Mouse (Mus musculus) lung, adult 18-20 months (tissue): Measurements from ENCODE around the gene Tubd1.

ENCODE experiments used
- DNase-seq, 2 experiments: peaks; one replicate each; pipeline ENCODE4 v3.0.0; 2022; ENCODE audit warnings: mixed read lengths in 2 of 2

Tubd1 gene

DNA sequence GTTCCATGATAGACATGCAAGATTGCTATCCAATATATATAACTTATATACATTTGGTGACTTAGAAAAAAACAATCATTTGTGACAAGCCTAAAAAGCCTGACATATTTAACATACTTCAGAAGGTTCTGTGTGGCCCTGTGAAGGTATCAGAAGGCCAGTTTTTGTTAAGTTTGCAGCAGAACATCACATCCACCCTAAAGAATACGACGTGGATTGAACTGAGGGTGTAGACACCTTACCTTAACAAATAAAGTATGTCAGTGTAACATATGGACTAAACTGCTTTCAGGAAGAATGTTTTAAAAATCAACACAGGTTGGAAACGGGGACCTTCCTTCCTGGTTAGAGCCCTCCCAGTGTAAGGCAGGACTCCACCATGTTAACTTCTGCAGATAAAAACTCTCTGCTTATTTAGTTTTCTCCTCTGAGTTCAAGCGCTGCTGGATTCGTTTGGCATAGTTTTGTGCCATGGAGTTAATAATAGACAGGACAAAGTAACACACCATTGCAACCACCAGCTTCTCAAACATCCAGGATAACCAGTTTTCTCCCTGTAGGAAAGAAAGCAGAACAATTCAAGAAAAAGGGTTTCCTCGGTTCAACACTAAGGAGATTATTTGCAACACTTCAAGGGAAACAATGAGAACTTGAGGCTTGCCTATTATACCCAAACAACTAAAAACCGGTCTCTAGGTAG, 40.3 kb downstream of the Tubd1 start:
- no peak for DNase-seq

DNA sequence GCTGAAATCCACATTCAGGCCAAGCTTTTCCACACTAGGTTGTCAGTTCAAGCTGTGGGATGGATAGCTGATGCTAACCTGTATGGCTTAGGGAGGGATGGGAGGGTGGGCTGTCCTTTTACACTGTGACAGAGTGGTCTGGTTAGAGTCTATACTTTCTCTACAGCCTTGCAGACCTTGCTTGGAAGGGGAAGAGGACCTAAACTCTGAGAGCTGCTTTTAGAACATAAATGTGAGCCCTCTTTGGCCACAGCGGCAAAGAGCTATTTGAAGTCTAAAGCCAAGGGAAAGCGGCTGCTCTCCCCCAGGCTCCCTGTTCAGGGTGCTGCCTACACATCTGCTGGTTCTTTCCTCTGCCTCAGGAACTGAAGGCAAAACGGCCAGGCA, 40.8 kb downstream of the Tubd1 start:
- no peak for DNase-seq

DNA sequence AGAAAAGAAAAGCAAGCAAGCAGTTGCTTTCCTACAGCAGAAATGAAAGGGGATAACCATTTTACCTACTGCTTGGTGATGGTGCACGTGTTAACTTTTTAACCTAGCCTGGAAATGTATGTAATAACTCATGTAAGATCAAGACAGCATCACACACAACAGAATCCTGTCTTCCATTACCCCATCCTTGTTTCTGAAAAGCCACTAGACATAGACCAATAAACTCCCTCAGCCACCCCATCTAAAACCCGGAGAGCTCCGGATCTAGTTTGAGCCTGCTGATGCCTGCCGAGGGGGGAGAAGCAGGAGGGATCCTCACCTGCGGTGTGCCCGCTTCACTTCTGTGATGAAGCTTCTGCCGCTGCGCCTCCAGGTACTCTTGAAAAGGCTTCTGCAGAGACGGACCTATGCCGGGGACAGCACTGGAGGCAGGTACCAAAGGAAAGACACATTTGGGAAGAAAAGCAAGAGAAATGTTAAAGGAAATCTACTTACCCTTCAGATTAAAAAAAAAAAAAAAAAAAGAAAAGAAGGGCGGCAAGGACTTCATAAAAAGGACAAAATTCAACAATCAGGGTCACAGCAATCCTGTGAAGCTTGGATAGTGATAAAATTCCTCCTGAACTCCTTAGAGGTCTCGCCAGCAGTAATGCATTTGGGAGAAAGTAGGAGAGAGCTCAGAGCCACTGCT, 41.5 kb downstream of the Tubd1 start:
- DNase-seq = no peak

DNA sequence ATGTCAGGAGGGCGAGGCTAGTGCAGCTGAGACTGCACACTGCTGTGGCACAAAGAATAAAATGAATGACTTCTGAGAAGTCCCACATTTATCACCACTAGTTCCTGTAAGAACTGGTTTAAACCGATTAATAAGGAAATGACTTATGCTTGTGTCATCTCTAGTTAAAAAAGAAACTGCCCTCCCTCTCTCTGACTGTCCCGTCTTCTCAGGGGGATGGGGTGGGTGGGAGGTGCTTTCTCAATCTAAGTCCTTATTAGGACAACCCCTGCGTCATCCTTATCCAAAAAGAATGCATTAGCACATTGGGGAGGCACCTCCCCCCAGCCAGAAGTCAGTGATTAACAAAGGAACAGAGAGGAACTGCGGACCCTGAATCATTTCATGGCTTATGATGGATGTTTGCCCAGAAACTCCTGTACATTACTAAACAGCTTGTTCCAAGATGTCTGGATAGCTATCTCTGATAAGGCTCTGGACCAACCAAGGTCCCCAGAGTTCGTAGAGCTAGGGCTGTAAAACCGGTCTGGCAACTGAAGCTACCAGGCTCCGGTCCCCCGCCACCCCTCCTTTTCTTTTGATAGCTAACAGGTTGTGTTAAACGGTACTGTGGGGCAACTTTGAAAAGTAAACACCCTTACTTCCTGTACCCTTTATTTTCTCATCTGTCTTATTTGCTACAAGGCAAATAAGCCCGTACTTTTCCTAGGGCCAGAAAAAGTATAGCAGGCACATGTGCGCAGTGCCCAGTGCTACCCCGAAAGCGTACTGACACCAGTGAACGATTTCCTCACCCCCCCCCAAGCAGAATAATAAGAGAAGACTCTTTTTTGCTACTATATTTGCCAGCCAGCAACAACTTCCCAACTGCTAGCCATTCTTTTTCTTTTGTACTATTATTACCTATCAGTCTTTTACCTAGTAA, 42.3 kb downstream of the Tubd1 start:
- peak; percentile 88 to 94 for DNase-seq

DNA sequence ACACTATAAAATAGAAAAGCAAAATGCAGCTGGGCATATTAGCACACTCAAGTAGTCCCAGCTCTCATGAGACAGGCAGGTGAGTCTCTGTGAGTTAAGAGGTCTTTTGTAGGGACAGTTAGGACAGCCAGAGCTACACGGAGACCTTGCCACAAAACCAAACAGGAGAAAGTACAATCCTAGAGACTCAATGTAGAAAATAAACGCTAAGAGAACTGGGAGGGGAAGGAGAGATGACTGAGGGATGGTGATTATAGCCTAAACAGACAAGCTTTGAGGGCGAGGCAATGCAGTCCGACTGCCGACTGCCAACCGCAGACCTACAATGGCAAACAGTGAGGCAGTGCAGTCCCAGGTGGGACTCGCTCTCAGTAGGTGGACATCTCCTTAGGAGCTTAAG, 43.0 kb downstream of the Tubd1 start:
- no peak for DNase-seq

DNA sequence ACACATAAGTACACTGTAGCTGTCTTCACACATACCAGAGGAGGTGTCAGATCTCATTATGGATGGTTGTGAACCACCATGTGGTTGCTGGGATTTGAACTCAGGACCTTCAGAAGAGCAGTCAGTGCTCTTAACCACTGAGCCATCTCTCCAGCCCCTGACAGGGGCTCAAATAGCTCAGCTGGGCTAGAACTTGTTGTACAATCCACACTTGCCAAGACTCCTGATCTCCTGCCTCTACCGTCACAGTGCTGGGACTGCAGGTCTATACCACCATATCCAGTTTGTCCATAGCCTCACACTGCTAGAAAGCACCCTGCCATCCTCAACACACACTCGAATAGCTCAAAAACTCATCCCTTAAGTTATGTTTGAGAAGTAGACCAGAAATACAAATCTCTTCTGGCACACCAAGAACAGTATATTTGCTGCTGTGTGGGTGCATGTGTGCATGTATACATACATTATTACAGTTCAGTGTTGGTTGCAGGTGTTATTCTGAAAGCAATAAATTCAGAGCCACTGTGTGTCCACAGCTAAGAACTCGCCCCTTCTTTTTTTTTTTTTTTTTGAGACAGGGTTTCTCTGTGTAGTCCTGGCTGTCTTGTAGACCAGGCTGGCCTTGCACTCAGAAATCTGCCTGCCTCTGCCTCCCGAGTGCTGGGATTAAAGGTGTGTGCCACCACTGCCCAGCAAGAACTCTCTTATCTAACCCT, 44.0 kb downstream of the Tubd1 start:
- DNase-seq = no peak

DNA sequence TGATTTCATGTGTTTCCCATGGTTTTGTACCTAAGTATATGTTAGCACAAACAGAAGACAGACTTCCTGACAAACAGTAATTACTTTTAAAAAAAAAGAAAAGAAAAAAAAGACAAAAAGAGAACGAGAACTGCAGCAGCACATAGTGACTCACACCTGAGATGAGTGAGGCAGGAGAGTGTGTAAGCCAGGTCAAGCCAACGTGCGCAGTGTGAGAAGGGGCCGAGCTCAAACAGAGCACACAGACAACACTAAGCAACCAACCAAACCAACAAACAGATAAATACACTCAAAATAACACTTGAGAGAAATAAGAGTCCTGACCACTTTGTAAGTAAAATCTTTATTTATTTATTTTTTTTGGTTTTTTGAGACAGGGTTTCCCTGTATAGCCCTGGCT, 45.3 kb downstream of the Tubd1 start:
- no peak for DNase-seq

DNA sequence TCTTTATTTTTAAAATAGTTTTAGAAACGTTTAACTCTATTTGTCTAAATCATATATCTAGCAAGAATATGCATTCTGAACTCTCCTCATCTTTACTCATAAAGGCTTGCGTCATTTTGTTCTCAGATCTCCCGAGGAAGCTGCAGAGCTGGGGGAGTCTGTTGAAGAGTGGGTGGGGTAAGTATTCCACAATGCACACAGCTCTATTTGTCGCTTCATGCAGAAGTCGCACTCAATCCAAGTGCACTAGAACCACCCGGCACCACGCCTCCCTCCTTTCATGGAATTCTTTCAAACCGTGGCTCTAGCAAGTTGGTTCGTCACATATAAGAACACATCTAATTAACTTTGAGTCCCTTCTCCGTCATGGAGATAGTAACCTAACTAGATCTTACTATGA, 45.8 kb downstream of the Tubd1 start:
- peak; percentile 59 to 80 for DNase-seq

DNA sequence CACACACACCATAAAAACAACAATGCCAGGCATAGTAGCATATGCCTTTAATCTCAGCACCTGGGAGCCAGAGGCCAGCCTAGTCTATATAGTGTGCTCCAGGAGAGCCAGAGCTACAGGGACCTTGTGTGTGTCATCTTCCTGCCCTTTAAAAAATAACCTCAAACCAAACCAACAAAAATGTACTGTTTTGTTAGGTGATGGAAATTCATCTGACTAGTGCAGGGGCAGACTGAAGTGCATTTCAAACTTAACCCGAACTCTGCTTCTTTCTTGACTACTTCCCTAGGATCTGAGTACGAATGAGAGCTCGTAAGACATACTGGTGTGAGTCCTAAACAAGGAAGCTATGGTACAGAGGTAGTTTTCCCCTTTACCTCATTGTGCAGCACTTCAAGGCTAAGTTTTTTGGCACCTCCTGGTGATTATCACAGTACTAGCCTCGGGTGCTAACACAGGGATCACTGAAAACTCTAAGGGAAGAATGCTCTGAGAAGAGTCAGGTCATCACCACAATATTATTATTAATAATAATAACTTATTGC, 46.6 kb downstream of the Tubd1 start:
- no peak for DNase-seq

DNA sequence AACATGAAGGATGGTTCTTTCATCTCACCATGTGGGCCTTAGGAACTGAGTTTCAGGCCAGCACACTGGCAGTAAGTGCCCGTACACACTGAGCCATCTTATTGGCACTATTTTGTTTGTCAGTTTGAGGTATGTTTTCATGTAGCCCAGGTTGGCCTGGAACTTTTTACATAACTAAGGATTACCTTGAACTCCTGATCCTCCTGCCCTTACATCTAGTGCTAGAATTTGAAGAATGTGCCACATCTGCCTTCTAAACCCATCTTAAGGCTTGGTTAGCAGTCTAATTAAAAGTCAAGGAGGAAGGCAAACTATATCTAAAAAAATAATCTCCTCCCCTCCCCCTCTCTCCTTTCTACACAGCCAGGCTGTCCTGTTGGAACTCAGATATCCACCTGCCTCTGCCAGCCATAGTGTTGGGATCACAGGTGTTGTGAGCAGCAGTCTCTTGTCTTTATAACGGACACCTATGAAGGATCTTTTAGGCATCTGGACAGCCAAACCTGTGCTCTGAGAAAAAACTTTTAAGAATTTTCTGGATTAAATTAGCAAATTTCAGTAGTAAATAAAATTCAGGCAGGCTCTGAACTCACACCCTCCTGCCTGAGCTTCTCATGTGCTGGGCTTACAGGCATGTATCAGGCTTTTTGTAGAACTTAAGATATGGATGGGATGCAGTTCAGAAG, 47.3 kb downstream of the Tubd1 start:
- DNase-seq = no peak

DNA sequence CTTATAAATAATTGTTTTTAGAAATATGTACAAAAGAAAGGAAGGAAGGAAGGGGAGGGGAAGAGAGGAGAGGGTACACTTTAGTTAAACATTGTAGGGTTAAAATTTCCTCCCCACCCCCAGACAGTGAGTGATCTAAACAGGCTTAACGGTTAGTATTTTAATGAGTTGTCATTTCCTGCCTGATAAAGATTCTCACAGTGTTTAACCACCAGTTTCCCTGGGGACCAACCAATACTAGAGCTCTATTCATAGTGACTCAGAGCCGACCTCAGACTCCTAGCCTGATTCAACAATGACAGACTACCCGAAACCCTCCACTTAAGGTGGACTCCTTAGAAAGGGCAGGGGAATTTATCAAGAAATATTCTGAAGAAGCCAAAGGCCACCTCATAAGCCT, 48.2 kb downstream of the Tubd1 start:
- DNase-seq = no peak

DNA sequence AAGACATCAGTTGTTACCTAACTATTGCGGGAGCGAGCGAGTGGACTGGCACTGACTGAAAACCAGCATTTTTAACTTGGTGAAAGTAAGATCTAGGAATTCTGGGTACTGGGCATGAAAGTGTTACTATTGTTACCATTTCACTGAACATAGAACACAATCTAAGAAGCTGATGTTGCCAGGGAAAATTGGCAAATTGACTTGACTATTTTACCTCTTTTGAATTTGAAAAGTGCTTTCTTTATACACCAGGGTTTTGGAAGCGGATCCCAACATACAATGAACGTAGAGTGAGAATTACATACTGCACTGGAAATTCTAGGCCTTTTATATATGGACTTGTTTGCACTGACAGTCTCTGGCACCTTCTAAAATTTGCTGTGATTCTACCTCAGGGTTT, 48.7 kb downstream of the Tubd1 start:
- no peak for DNase-seq

DNA sequence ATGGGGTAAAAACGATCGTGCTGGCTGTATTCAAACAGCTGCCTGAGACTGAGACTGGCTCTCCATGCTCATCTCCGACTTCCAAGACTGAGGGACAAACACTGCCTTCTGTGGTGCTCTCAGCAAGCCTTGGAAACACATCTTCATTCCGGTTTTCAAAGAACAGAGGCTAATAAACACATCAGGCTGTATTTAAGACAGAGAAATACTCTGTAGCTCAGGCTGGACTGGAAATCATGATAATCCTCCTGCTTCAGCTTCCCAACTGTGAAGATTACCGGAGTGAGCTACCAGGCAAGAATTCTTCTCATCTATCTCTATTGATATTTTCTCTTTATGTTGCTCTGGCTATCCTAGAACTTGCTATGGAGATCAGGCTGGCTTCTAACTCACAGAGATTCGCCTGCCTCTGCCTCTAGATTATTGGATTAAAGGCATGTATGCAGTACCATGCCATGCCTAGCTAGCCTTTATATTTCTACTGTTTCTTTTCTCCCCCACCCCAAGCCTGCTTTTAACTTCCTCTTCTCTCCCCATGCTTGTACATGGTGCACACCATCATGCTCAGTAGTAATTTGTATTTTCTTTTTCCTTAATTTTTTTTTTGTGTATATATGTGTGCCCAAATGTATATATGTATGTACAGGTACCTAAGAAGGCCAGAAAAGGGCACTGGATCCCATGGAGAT, 49.5 kb downstream of the Tubd1 start:
- DNase-seq = no peak

DNA sequence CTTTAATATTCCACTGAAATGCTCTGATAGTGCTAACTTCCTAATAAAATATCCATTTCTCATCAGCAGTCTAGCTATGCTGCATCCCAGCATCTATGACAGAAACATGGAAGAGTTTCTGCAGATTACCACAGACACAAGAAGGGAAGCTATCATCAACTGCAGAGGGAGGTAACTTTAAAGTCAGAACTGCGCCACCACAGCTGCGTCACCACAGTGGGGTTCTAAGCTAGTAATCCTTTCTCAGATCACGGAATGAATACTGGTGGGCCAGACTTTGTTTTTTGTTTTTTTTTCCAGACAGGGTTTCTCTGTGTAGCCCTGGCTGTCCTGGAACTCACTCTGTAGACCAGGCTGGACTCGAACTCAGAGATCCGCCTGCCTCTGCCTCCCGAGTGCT, 50.6 kb downstream of the Tubd1 start:
- DNase-seq = no peak

DNA sequence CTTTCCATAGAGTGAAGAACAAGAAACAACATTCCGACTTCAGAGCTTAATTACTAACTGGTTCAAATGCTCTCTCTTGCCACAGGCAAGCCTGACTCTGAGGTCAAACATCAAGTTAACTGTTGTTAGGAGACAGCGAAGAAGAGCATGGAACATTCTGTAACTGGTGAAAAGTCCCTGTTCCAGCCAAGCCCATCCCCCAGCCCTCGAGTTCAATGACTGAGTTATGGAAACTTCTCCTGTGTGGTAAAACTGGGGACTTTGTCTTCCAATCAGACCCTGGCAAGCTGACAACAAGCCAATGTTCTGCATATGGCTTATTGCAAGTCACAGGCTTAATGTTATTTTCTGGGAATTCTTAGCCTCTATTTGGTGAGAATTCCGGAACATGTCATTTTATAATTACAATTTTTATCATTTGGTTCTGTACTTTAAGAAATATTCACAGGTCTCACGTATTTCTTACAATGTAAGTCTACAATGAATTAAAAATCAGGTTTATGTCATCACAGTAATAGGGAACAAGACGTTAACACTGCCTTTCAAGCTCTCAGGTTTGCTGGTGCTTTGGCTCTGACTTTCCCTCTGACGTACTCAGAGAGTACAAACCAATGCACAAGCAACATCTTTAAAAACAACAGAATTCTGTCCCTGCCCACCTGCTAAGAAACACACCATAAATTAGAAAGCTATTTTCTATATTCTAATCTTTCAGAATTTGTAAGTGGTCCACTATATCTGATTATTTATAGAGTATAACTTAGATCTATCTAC, 51.6 kb downstream of the Tubd1 start:
- DNase-seq = peak in 1 of 2 experiments; percentile 42

DNA sequence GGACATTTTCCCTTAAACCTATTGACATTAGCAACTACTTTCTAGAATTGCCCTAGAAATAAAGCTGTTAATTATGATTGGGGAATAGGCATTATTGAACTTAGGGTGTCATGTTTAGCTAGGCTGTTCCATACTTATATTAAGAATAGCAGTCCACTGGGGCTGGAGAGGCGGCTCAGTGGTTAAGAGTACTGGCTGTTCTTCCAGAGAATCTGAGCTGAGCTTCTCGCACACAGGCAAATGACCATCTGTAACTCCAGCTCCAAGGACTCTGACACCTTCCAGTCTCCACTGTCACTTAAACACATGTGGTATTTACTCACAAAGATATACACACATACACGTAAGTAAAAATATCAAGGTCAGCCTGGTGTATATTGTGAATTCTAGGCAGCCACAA, 52.2 kb downstream of the Tubd1 start:
- no peak for DNase-seq

DNA sequence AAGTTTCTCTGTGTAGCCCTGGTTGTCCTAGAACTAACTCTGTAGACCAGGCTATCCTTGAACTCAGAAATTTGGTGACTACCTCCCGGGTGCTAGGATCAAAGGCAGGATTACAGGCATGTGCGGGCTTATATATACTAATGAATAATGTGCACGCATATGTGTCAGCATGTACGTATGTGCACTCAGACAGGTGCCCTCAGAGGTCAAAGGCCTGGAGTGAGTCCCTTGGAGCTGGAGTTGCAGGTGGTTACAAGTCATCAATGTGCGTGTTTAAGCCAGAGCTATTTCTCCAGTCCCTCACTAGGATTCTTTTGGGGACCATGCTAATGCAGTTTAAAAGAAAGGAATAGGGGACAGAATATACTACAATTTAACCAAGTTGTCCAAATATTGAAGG, 53.4 kb downstream of the Tubd1 start:
- no peak for DNase-seq

DNA sequence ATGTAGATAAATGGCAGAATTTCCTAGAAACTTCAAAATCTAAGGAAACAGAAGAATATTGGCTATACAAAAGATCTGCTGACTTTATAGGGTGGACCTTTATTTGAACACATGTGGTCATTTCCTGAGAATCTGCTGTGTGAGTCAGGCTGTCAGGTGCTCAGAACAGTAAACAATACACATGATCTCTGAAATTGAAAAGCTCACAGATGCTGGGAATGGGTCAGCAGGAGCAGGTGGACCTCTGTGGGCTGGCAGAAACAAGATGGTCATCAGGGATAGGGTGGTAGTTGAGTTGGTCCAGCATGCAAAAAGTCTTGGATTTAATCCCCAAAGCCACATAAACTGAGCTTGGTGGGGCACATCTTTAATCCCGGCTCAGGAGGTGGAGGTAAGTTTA, 53.8 kb downstream of the Tubd1 start:
- DNase-seq = no peak

DNA sequence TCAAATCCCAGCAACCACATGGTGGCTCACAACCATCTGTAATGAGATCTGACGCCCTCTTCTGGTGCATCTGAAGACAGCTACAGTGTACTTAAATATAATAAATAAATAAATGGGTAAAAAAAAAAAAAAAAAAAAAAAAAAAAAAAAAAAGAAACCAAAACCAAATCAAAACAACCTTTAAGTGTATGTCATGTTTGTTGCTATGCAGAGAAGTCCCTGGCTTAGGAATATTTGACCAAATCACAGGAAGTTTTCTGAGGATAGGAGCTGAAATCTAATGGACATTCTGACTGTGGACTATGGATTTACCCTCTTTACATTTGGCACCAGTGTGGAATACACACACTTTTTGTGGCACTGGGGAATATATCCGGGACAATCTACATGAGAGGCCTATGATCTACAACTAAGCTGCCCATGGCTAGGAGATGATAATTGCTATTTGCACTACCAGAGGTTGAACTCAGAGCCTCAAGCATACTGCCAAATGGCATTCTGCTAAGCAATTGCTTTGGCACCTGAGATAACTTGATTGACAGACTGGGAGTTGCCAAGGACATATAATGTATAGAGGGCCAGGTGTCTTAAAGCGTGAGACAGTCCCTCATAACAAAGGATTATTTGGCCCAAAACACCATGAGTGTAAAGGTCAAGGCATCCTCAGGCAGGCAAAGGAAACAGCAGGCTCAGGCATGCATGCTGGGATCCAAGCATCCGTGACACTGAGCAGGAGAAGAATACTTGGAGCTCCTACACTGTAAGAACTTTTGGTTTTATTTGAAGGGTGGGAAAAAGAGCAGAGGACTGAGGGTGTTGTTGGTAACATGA, 54.8 kb downstream of the Tubd1 start:
- no peak for DNase-seq

DNA sequence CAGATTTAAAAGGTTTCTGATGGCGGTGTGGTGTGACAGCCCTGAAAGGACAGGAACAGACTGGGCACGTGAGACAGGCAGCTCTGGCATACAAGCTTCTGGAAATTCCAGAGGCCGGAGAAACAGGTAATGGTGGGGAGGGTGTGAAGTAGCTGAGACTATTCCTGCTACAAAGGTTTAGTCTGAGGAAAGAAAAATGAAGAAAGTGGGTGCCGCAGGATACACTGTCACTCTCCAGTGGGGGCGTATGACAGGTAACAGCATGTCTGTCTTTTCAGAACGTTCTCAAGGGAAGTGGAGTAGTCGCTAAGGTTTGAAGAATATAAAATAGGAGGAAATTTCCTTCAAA, 55.4 kb downstream of the Tubd1 start:
- DNase-seq = no peak
